Mouse (Mus musculus) NIH3T3 (cell line): ENCODE data around the gene Unc13c.

Source experiments
- DNase-seq: peaks from one replicate; pipeline ENCODE4 v3.0.0-alpha.2; 2012; ENCODE audit warnings: low read depth

Gene Unc13c

DNA sequence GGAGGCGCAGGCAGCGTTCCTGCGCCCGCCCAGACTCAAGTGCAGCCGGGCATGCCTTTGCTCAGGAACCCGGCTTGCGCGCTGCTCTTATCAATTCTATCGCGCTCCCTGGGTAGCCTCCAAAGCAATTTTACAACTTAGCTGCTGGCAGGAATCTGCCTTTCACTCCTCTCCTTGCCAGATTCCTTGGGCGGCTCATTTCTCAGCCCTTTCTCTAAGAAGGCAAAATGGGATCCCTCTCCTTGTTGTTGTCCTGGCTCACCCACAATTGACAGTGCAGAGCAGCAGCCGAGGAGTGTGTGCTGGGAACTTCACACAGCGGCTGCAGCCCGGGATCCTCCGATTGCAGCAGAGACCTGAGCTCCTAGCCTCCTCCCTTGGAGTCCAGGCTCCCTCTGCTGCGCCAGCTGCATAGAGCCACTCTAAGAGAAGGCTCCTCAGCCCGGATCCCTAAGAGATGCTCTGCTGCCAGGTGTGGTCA is at the start of gene Unc13c:
Unc13c (minus strand) TSS at position 326 of the 481 bp plus-strand sequence.
- no peak for DNase-seq

- DNase-seq: no peak
These were observed 39.4 kb upstream of the Unc13c start for GRCm38 (mm10) chr9:74007976-74008686.

DNA sequence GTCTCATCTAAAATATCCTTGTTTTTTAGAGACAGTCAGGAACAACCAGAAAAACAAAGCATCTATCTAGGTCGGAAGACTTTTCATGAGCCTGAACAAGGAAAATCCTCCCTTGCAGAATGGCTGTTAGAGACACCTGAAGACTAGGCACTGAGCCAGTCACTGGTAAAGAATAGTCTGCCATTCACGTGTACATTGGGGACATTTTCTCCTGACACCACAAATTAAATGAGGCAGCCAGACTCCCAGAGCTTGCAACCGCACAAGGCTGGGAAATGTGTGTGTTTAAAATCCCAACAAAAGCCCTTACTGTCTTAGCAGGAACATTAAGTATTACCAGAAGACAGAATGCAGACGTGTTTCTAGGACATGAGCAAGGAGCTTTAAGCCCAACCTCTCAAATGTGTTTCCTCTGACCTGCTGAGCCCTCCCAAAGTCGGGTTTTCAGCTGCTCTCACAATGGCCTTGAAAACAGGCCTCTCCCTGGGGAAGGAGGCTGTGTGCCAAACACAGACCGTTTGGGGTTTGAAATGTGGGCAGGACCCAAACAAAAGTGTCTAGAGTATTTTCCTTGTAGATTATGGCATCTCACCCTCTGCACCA is 33.7 kb upstream of the Unc13c start:
- DNase-seq: peak; percentile 3

- no peak for DNase-seq
These were observed 19.3 kb upstream of the Unc13c start for GRCm38 (mm10) chr9:73988096-73988495.

DNA sequence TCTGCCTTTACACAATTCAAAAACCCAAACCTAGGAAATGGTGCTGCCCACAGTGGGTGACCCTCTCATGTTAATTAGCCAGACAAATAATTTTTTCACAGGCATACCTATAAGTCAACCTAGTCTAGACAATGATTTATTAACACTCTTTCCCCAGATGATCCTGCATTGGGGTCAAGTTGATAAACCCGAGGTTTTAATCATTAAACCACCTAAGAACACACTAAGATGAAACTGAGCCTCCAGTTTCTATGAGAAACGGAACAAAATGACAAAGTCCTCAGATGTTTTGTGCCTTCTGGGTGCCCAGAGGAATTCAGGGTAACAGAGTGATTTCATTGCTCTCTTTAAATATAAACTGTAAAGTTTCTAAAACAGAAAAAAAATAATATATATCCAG is 18.5 kb upstream of the Unc13c start:
- no peak for DNase-seq

GRCm38 (mm10) chr9:73982597-73983344 is 14.0 kb upstream of the Unc13c start:
- peak; percentile 84 for DNase-seq

DNA sequence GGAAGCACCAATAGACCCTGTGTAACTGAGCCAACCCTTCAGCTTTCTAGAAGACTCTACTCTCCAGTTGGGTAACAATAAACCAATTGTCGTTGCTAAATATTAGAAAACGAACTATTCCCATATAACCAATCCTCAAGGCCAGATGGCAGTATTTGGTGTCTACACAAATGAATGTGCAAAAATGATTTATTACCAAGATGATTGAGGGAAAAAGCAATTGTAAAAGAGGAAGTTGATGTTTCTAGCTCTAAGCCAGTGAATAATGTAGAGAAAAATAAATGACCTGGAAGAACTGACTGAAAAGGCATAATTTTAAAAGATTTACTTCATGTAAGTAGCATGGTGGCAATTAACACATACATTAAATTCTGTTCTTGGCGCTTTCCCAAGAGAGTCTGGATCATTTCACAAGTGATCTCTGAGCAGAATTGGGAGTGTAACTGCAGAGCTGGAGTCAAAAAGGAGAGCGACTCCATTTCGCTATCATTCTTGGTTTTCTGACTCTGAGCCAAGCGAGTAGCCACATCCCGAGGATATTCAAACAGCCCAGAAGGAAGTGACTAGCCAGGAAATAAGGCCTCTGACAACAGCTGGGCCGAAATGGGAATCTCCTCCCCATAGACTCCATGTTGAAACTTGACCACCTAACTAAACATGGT is 3.7 kb upstream of the Unc13c start:
- DNase-seq: peak; percentile 5

DNA sequence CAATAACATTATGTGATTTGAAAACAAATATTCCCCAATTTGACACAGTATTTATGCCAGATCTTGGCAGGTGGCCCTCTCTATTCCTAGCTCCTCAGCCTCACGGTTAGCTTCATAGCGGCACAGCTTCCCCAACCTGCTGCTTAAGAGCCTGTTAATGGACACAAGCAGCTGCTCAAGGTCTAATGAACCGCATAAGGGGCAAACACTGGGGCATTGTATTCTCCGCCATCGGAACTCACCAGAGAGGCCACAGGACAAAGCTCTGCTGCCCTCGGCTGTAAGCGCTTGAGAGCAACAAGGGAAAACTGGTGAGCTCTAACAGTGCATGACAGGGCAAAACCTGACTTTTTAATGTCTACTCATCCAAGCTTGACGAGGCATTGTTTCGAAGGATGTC is 2.0 kb upstream of the Unc13c start:
- no peak for DNase-seq

DNA sequence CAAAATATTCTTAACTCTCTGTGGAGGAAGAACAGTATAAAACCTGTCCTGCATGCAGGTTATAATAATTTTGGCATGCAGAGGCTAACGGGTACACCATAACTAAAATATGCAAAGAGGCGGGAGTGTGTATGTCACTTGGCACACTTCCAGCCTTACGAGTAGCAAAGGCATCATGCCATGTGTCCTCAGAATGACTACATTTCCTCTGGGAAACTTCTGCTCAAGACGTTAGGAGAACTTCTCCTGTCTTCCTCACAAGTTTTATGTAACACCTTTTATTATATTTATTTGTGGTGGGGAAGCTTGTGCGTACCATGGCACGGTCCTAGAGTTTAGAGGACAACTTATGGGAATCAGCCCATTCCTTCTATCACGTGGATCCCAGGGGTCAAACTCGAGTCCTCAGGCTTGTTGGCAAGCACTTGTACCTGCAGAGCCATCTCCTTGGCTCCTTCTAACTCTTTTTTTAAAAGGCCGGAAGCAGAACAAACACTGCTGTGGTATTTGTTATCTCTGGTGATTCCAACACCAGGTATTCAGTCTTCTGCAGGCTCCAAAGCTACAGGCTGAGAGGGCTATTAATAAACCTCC is 3.3 kb downstream of the Unc13c start:
- DNase-seq: peak; percentile 58

- DNase-seq: no peak
These were observed 6.3 kb downstream of the Unc13c start for GRCm38 (mm10) chr9:73962471-73962870.

DNA sequence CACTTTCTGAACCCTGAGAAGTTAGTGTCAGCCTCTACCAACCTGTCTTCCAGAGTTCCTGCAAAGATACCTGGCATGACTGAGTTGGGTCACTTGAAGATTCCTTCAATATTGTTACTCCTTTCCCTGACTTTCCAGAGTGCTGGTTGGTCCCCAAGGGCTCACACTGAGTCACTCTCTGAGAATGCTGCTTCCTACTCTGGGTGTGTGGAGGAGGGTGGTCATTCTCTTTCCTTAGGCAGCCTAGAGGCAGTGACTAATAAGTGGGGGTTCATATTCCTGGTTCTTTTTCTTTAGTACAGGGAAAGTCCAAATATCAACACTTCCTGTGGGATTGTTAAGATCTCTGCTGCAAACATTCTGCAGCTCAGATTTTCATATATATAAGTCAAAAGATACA is 16.4 kb downstream of the Unc13c start:
- DNase-seq: peak; percentile 68

GRCm38 (mm10) chr9:73951586-73951985 is 17.2 kb downstream of the Unc13c start:
- no peak for DNase-seq

DNA sequence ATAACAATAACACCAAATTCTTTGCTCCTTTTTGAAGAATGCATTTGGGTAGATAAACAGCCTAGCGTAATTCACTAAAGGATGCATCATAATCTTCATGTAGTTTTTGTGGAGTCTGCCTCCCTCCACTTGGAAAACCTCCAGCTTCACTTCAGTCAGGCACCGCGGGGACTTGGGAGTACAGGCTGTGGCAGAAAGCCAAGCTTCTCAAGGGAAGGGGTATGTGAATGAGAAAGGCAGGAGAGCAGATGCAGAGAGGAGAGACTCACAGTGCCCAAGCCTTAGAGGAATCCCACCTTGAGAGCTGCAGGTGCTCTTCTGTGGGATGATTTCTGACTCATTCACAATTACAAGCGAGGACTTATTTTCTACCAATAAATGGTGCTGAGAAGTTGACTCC is 33.9 kb downstream of the Unc13c start:
- DNase-seq: peak; percentile 16

GRCm38 (mm10) chr9:73931988-73932387 is 36.8 kb downstream of the Unc13c start:
- no peak for DNase-seq

DNA sequence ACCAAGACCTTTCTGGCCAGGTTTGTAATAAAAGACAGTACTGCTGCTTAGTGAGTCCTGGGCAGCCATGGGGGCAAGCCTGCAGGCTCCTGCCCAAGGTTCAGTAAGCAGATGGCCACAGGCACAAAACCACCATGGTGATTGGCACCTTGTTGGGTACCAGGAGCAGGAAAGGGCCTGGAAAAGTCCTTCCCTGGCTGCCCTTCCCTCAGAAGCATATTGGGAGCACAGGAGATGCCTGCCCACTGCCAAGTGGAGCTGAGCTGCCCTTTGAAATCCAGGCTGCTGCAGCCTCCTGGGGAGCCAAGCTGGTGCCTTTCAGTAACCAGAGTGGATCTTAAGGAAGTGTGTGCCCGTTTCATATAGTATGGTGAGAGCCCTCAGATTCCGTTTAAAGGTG is 41.5 kb downstream of the Unc13c start:
- no peak for DNase-seq

DNA sequence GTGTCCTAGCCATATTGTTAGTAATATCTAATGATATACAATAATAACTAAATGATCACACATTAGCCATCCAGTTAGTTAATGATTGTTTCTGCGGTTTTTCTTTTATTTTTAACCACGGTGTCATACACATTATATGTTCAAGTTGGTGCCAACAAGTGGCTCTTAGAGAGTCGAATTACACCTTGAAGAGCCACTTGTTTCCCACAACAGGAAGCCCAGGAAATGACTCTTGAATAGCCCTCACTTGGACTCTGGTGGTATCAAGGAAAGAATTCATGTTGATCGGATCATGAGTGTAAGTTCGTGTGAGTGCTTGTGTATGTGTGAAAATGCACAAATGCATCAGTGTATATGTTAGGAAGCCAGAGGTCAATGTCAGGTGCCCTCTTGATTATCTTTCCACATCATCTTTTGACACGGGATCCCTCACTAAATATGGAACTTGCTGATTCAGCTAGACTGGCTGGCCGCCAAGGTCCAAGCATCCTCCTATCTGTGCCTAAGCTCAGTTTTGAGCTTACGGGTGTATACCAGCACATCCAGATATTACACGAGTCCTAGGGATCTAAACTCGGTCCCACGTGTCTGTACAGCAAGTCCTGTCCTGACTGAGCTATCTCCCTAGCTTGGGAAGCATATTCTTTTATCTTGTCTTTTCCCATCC is 46.2 kb downstream of the Unc13c start:
- DNase-seq: peak; percentile 10

- DNase-seq: peak; percentile 78
These were observed 62.8 kb downstream of the Unc13c start for GRCm38 (mm10) chr9:73905959-73906358.

DNA sequence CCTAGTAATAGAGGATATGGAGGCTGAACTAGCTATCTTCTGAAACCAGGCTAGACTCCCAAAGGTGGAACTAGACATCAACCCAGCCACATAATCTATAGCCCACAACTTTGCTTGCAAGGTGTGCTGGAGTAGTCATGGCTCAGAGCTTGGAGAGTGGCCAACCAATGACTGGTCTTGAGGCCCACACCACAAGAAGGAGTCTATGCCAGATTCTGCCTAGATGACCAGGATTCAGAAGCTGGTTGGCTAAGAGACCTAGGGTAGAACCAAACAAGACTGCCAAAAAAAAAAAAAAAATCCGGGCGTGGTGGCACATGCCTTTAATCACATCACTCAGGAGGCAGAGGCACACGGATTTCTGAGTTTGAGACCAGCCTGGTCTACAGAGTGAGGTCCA is 70.2 kb downstream of the Unc13c start:
- peak; percentile 36 for DNase-seq

DNA sequence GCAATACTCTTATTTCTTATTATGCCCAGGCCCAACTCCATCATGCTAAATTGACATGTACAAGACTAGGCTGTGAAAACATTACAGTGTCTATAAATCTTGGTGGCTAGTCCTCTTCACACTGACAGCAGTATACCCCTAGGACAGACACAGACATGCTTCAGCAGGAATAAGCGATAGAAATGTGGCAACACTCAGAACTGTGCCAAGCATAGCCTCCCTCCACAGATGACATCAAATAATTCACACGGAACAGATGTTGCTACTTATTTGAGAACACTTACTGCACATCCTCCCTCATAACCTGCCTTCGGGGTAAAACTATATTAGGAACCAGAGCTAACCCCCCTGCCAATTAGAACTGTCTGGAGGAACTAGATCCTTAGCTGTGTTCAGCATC is 72.6 kb downstream of the Unc13c start:
- DNase-seq: no peak

DNA sequence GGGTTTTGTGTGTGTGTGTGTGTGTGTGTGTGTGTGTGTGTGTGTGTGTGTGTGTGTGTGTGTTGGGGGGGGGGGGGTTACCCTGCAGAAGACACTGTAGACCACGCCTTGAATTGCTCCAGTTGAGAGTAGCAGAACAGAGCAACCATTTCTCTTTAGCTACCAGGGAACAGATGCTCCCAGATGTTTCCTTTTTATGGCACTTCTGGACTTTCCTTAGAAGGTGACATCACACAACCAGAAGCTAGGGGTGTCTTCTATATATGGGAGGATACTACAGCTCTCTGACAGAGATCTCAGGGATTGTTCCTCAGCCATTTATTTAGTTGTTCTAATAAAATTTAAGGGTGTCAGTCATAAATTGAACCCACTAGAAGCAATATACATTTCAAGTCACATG is 85.2 kb downstream of the Unc13c start:
- no peak for DNase-seq

DNA sequence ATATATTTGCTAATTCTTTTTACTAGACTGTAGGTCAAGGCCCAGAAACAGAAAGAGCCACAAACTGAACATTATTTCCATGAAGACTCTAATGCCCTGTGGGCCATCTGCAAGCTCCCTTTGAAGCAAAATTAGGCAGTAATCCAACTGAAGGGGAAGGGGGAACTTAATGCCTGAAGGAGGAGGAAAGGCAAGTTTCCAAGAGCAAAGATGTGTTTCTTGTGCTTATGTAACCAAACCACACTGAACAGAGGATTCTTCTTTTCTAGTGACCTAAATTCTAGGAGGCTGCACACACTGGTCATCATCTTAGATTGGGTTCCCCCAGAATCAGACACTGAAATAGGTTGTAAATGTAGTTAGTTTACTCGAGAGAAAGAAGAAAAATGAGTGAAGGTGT is 85.6 kb downstream of the Unc13c start:
- DNase-seq: peak; percentile 11
